Mouse (Mus musculus) hindbrain, postnatal 0 days (tissue): ENCODE results near the gene Arl6ip5. TPM values are rescaled to one million over a fixed set of nuclear protein-coding genes. Genes with fewer than 3 reads are reported as not detected.

Source experiments
- ATAC-seq: fragments of 200-750 bp; cut with Nextera tagmentation; 2 replicates; pipeline ENCODE4 v1.8.0; 2017; ENCODE audit warnings: mild to moderate bottlenecking, moderate TSS enrichment, moderate library complexity
- DNase-seq: peaks from one replicate; pipeline ENCODE4 v3.0.0-alpha.2; 2015; ENCODE audit warnings: low spot score
- H3K27ac ChIP-seq: fragments of 300-500 bp; sonication (generic); 2 replicates; pipeline ENCODE4 v1.5.1; 2014; ENCODE audit warnings: mild to moderate bottlenecking
- H3K27me3 ChIP-seq: fragments of 300-500 bp; sonication (generic); 2 replicates; pipeline ENCODE4 v1.6.1; 2014; ENCODE audit warnings: low read length, mixed read lengths; ENCODE audit not compliant: insufficient read depth
- H3K36me3 ChIP-seq: fragments of 300-500 bp; sonication (generic); 2 replicates; pipeline ENCODE4 v1.6.1; 2014; ENCODE audit warnings: low read length, mixed read lengths; ENCODE audit not compliant: insufficient read depth
- H3K4me1 ChIP-seq: fragments of 300-500 bp; sonication (generic); 2 replicates; pipeline ENCODE4 v1.6.1; 2014; ENCODE audit warnings: antibody characterized with exemption, low read length, mixed read lengths; ENCODE audit not compliant: insufficient read depth
- H3K4me2 ChIP-seq: fragments of 300-500 bp; sonication (generic); 2 replicates; pipeline ENCODE4 v1.6.1; 2014; ENCODE audit warnings: low read depth, mild to moderate bottlenecking, low read length, moderate library complexity, mixed read lengths
- H3K4me3 ChIP-seq: fragments of 300-500 bp; sonication (generic); 2 replicates; pipeline ENCODE4 v1.5.1; 2014; ENCODE audit warnings: low read length
- H3K9ac ChIP-seq: fragments of 300-500 bp; sonication (generic); replicated peaks from 2 replicates; pipeline ENCODE4 v1.6.1; 2014; ENCODE audit warnings: mild to moderate bottlenecking, low read length, moderate library complexity, mixed read lengths
- H3K9me3 ChIP-seq: fragments of 300-500 bp; sonication (generic); 2 replicates; pipeline ENCODE4 v1.6.1; 2016; ENCODE audit warnings: low read length, mixed read lengths
- CTCF ChIP-seq: IDR thresholded peaks from 2 replicates; pipeline ENCODE4 v1.5.1; 2016; ENCODE audit warnings: antibody characterized with exemption, control low read depth, low read depth
- WGBS: fragments of 180-500 bp; shearing (Covaris S2); extraction: QIAGEN DNeasy Blood & Tissue Kit; methylation state at CpG from one replicate; pipeline ENCODE4 v1.1.7; 2014; 5-methylcytosine and 5-hydroxymethylcytosine counted together
- polyA plus RNA-seq: library from polyadenylated mRNA; unstranded; fragments of >200 nt; fragmentation: Nextera tagmentation; extraction: Ambion mirVana; gene quantifications from 2 replicates; pipeline ENCODE4 v1.2.1, GENCODE M21; 2015
- total RNA-seq: library from RNA; depleted of rRNA; stranded (reverse); fragments of >200 nt; gene quantifications from 2 replicates; pipeline ENCODE4 v1.2.3, GENCODE M21; 2014

Arl6ip5 gene
- total and polyA plus RNA-seq, 2 experiments from 2014 or later = 88.3 to 122 TPM

DNA sequence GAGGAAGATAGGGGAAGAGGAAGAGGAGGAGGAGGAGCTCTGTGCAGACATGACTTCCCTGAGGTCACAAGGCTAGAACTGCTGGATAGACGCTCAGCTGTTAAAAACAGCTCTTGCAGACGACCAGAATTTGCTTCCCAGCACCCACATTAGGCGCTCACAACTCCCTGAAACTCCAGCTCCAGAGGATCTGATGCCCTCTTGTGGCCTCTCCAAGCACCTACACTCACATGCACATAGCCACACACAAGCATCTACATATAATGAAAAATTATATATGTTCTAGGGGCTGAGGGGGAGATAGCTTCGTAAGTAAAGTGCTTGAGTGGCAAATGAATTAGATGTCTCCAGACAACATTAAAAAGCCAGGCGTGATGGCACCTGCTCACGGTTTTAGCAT is 28.9 kb downstream of the Arl6ip5 start:
- Histone ChIP-seq H3K4me1 (no peaks in the 10 kb centered on the region), H3K9ac (no peak overlapping the region), H3K27ac (no peak overlapping the region), H3K4me3 (no peak overlapping the region), H3K9me3 (no peaks in the 10 kb centered on the region), H3K27me3 (no peaks in the 10 kb centered on the region), H3K4me2 (no peak overlapping the region), H3K36me3 (no peaks in the 10 kb centered on the region)
- DNase-seq (no peak), ATAC-seq (no peak)
- WGBS = 95% methylated on average over 6 of the region's 6 CpGs
- no peak for TF ChIP-seq CTCF

- no peak for TF ChIP-seq CTCF
- H3K4me2 ChIP-seq = no peak overlapping the region
- WGBS = 72% methylated on average over 5 of the region's 5 CpGs
- no peak overlapping the region for H3K4me3 ChIP-seq
- DNase-seq (no peak), ATAC-seq (no peak)
- H3K9ac ChIP-seq = no peak overlapping the region
- H3K36me3 ChIP-seq = no peaks in the 10 kb centered on the region
- no peaks in the 10 kb centered on the region for H3K9me3 ChIP-seq
- H3K27me3 ChIP-seq = no peaks in the 10 kb centered on the region
- no peaks in the 10 kb centered on the region for H3K4me1 ChIP-seq
- H3K27ac ChIP-seq = no peak overlapping the region
Measured at GRCm38 (mm10) chr6:97240092-97240491, 29.6 kb downstream of the Arl6ip5 start.

DNA sequence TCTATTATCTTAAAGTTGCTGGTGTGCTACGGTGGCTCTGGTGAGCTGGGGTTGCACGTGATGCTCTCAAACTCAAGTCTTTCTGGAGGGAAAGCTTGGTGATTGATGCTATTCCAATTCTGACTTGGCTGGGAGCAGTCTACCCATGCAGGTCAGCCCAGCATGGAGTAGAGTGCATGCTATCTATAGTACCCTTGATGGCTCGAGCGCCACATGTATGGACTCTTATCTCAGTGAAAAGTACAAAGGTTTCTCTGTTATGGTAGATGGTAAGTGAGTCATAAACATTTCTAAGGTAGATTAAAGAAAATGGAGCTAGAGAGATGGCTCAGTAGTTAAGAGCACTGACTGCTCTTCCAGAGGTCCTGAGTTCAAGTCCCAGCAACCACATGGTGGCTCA is 32.0 kb downstream of the Arl6ip5 start:
- WGBS = 92% methylated on average over 4 of the region's 4 CpGs
- no peak for ATAC-seq
- no peak for TF ChIP-seq CTCF
- Histone ChIP-seq H3K9ac (no peak overlapping the region), H3K27me3 (no peaks in the 10 kb centered on the region), H3K9me3 (no peaks in the 10 kb centered on the region), H3K4me1 (no peaks in the 10 kb centered on the region), H3K4me2 (no peak overlapping the region), H3K36me3 (no peaks in the 10 kb centered on the region), H3K27ac (no peak overlapping the region), H3K4me3 (no peak overlapping the region)
- no peak for DNase-seq

- no peaks in the 10 kb centered on the region for H3K9me3 ChIP-seq
- no peaks in the 10 kb centered on the region for H3K36me3 ChIP-seq
- TF ChIP-seq CTCF = no peak
- no peak overlapping the region for H3K27ac ChIP-seq
- DNase-seq (no peak), ATAC-seq (no peak)
- no peaks in the 10 kb centered on the region for H3K27me3 ChIP-seq
- H3K4me3 ChIP-seq = no peak overlapping the region
- H3K9ac ChIP-seq = no peak overlapping the region
- no peaks in the 10 kb centered on the region for H3K4me1 ChIP-seq
- no peak overlapping the region for H3K4me2 ChIP-seq
Measured at GRCm38 (mm10) chr6:97245200-97245599, 34.7 kb downstream of the Arl6ip5 start.

GRCm38 (mm10) chr6:97250966-97251365 is 40.5 kb downstream of the Arl6ip5 start:
- no peak for ATAC-seq
- TF ChIP-seq CTCF = peak; percentile 82
- H3K36me3 ChIP-seq = no peaks in the 10 kb centered on the region
- H3K4me2 ChIP-seq = no peak overlapping the region
- H3K27ac ChIP-seq = no peak overlapping the region
- no peaks in the 10 kb centered on the region for H3K9me3 ChIP-seq
- H3K4me3 ChIP-seq = no peak overlapping the region
- H3K4me1 ChIP-seq = no peaks in the 10 kb centered on the region
- WGBS = 46% methylated on average over 6 of the region's 6 CpGs
- no peaks in the 10 kb centered on the region for H3K27me3 ChIP-seq
- no peak overlapping the region for H3K9ac ChIP-seq
- peak; percentile 73 for DNase-seq

- TF ChIP-seq CTCF = no peak
- Histone ChIP-seq H3K36me3 (no peaks in the 10 kb centered on the region), H3K9ac (no peak overlapping the region), H3K4me2 (no peak overlapping the region), H3K27me3 (no peaks in the 10 kb centered on the region), H3K27ac (no peak overlapping the region), H3K4me1 (no peaks in the 10 kb centered on the region), H3K4me3 (no peak overlapping the region), H3K9me3 (no peaks in the 10 kb centered on the region)
- WGBS = 68% methylated on average over 5 of the region's 5 CpGs
- ATAC-seq (no peak), DNase-seq (no peak)
Measured at GRCm38 (mm10) chr6:97252086-97252485, 41.6 kb downstream of the Arl6ip5 start.

DNA sequence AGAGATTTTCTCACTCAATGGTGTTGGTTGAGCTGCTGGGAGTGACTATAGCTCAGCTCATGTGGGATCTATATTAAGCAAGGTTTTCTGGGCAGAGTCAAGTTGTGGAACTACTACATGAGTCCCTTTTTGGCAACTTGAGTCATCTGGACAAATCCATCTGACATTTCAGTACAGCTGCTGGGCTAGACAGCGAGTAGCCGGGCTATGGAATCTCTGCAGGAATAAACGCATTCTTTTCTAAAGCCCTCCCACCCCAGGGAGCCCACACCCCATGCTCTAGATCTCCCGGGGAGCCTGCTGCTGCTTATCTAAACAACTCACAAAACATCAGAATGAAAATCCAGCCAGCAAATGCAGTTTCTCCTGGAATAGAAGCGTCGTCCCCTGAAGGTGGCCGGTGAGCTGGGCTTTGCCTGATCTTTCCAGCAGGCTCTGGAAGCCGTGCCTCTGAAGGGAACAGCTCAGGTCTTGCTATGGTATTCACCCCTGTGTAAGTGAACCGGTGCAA is 42.3 kb downstream of the Arl6ip5 start, which contains the start of gene Lmod3:
Gene Lmod3, minus strand, starts transcription at position 49 of the 511 bp plus-strand sequence.
- Histone ChIP-seq H3K27ac (no peak within 1 kb of the TSS), H3K9me3 (no peaks in the 10 kb centered on the region)
- ATAC-seq = no peak

More for the DNA sequence above, 42.3 kb downstream of the Arl6ip5 start, which contains the start of gene Lmod3:
- Histone ChIP-seq H3K36me3 (no peaks in the 10 kb centered on the region), H3K27me3 (no peaks in the 10 kb centered on the region), H3K4me1 (no peaks in the 10 kb centered on the region), H3K4me2 (no peak within 1 kb of the TSS), H3K4me3 (no peak within 1 kb of the TSS), H3K9ac (no peak within 1 kb of the TSS)
- no peak for TF ChIP-seq CTCF
- WGBS = 33% methylated on average over 9 of the region's 9 CpGs
- DNase-seq = no peak
